Mouse (Mus musculus) layer of hippocampus, postnatal 14 days (tissue): ENCODE measurements around the gene Fmnl2. TPM values are rescaled to one million over a fixed set of nuclear protein-coding genes. Genes with fewer than 3 reads are reported as not detected.
A peak's percentile ranks its signal among the peaks of the same experiment; 100 is the strongest.

Experiments
- DNase-seq, 2 experiments: peaks; one replicate each; pipeline ENCODE4 v3.0.0; 2021 to 2022; ENCODE audit warnings: low spot score in 2 of 2, mixed read lengths in 1 of 2
- total RNA-seq, 2 experiments: library from RNA; stranded (reverse); gene quantifications; 2 replicates each; pipeline ENCODE4 v1.2.3; 2021

Fmnl2 gene
- total RNA-seq, 2 experiments from 2014 or later = 52.5 to 53.8 TPM

DNA sequence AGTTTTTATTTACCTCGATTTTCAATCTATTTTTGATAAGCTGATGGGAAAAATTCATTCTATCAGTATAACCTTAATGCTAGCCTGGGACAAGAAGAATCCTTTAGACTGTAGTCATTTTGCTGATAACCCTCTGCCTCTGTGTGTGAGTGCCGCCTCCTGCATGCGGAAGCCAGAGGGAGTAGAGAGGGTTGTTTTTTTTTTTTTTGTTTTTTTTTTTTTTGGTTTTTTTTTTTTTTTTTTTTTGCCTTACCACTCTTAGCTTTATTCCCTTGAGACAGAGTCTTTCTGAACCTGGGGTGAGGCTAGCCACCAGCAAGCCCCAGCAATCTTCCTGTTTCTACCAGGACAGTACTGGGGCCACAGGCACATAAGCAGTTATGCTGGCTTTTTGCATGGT lies 124.8 kb downstream of the Fmnl2 start:
- no peak for DNase-seq

DNA sequence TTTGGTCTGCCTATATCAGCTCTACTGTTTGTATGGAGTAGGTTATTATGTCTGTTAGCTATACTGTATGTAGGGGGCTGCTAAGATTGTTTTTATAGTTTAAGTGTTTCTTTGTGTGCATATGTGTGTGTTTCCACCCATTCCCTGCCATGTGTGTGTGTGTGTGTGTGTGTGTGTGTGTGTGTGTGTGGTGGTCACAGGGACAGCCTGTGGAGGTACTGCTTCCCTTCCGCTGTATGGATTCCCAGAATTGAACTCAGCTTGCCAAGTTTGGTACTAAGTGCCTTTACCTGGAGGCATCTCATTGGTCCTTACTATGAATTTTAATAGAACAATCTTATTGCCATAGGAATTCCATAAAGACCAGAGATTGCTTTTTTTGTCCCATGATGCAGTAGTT lies 126.9 kb downstream of the Fmnl2 start:
- no peak for DNase-seq

DNA sequence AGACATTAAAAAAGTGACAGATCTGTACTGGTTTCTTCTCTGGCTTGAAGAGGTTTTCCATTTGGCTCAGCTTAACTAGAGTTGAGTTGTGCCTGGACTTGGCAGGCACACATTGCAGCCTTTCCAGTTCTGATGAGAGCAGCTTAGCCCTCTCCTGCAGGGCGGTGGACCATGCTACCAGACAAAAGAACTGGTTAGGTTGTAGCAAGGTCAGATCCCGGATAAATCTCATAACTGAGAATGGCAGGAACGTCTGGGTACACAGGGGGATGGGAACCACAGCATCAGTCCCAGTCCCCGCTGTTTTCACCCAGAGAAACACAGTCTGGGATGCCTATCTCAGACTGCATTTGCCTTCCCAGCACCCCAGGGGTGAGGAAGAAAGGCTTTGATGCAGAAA lies 127.5 kb downstream of the Fmnl2 start:
- peak in 1 of 2 experiments; percentile 60 for DNase-seq

- no peak for DNase-seq
Observed at GRCm38 (mm10) chr2:52986354-52986753, 128.7 kb downstream of the Fmnl2 start.

GRCm38 (mm10) chr2:52987035-52987434 lies 129.4 kb downstream of the Fmnl2 start:
- no peak for DNase-seq

DNA sequence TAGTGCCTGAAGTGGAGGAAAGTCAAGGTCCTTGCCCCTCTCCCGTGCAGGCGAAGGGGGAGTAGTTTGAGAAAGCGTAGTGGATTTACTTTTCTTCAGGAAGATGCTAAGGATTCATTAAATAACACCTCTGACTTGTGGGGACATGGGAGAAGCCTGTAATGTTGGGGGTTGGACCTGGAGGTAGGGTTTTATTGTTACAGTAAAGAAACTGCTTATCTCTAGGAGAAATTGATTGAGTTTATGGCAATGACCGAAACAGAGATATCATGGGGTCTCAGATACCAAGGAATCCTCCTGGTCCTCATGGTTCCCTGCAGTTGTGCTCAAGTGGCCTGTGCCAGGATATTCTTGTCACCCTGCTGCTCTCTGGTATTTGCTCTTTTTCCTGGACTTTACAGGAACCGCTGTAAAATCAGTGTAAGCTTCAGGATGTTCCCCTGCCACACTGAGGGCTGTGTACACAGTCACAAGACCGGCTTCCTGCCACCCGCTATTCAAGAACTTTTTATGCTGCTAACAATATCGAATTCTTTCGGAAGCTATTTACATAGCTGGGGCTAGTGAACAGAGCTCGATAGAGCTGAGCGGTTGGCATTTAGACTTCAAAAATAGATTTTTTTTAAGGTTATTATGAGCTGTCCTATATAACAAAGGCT lies 130.1 kb downstream of the Fmnl2 start:
- no peak for DNase-seq

DNA sequence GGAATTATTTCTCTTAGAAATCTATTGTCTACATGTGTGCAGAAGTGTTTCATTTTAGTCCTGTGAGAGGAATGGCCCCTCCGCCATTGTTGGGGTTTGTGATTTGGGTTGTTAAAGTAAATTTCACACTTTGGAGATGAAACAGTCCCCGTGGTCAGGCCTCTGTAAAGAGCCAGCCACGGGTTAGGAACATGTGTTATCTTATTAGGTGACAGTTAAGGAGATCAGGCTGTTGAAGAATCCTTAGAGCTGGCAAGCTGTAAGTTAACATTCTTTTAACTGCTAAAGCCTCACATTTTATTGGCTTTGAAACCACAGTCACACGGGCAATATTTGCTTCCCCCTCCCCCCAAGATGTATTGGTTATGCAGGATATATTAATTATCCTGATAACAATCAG lies 131.7 kb downstream of the Fmnl2 start:
- DNase-seq = no peak

- no peak for DNase-seq
Observed at GRCm38 (mm10) chr2:52990874-52991687, 133.4 kb downstream of the Fmnl2 start.

DNA sequence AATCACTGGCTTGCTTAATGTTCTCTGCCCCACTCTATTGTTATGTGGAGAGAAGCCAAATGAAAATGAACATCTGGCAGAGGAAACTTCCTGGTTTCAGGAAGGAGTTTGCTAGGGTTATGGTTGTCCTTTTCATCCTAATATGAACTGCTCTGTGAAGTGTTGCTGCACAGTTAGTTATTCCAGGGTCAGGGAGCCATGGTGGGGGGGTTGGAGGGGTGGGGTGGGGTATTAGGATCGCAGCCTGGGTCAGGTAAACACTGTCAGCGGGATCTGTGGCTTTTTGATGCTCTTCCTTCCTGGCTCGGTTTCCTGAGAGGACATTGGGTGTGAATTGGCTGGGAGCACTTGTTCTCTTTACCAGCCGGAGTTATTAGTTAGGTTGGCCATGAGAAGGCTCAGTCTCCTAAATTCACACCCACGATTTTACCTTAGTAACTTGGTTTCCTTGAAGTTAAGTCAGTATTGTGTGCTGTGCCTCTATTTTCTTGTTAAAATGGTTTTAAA lies 134.1 kb downstream of the Fmnl2 start:
- no peak for DNase-seq

GRCm38 (mm10) chr2:52993241-52993640 lies 135.6 kb downstream of the Fmnl2 start:
- DNase-seq = no peak

DNA sequence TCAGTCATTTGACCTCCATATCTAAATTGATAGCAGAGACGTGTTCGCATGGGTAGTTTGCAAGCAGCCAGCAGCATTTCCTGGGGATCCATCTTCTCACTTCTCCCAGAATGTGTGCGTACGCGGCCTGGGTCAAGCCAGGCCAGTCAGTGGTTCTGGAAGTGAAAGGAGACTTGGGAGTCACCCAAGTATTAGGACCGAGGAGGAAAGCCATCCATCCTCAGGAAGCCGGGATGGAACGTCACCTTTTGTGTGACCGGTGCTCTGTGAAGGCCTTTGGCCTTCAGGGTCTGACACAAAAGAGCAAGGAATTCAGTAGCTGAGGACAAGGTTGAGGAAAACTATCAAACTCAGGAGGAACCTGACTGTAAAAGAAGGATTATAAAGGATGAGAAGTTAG lies 136.9 kb downstream of the Fmnl2 start:
- DNase-seq = no peak

DNA sequence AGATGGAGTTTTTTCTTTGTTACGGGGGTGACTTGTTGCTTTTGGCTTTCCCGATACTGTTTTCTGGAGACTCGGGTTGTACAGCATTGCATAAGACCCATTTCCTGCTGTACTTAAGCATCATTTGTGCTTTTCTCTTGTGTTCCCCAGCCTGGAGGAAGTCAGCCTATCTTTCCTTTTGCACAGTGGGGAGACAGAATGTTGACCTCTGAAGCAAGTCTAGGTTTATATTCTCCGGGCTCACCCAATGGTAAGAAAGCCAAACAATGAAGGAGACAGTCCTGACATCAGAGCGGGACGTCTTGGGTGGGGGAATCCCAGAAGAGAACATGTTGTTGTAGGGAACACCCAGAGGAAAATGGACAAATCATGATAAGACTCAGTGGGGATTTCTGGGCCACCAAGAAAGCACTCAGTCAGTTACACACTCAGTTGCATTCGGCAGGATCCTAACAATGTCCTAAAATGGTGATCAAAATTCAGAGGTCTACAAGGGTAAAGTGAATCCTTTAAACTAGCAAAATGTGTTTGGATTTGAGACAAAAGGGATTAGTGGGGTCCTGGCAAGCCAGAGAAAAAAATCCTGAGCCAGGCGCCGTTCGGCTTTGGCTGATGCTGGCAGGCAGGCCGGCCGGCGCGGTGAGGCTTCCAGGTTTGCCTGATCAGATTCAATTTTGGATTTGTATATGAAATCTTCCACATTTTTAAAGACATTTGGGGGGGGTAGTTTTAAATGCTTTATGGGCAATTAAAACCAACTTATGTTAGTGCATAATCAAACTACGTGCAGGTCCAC lies 140.5 kb downstream of the Fmnl2 start:
- DNase-seq = peak in 1 of 2 experiments; percentile 42

- peak in 1 of 2 experiments; percentile 57 for DNase-seq
Observed at GRCm38 (mm10) chr2:52999524-52999969, 141.9 kb downstream of the Fmnl2 start.

DNA sequence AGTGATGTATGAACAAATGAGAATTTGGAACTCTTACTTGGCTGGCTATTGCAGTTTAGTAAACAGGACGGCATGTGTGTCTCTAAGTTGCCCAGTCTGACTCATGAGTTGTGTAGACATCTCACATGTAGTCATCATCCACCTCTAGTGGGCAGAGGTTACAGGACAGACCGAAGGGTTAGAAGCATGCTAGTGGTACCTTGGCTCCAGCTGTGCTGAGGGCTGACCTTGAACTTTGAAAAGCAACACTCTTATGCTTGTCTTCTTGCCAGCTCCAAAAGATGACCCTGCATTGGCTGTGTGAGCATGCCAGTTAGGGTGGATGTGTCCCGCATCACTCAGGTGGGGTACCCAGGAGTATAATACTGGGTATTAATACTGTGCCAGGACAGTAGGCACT lies 142.8 kb downstream of the Fmnl2 start:
- DNase-seq = no peak

GRCm38 (mm10) chr2:53006161-53006560 lies 148.5 kb downstream of the Fmnl2 start:
- DNase-seq = no peak

GRCm38 (mm10) chr2:53007142-53007541 lies 149.5 kb downstream of the Fmnl2 start:
- DNase-seq = peak; percentile 41 to 59

DNA sequence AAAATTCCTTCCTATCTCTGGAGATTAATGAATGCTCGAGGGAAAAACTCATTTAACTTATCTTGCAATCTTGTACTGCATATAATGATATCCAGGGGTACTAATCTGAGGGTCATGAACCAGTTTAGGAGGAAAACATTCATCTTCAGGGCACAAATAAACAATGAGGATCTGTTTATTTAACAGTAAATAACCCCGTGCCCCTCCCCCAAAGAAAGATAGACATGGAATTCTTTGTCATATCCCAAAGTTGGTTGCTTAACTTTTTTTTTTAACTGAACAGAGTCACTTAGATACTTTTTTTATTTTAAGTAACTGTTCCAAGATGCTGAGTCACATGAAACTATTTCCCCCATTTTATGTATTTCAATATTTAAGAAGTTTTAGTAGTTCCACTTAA lies 155.4 kb downstream of the Fmnl2 start:
- DNase-seq = no peak

- DNase-seq = no peak
Observed at GRCm38 (mm10) chr2:53014451-53014850, 156.8 kb downstream of the Fmnl2 start.

DNA sequence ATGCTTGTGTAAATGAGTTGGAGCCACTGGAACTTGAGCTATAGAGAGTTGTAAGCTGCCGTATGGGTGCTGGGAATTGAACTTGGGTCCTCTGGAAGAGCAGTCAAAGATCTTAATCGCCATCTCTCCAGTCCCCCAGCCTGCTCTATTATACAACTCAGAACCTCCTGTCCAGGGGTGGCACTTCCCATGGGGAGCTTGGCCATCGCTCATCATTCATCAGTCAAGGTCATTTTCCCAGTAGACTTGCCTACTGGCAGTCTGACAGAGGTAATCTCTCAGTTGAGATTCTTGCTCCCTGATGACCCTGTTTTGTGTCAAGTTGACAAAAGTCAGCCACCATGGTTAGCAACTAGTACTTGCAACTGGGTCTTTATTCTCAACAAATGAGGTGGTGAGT lies 165.3 kb downstream of the Fmnl2 start:
- no peak for DNase-seq

DNA sequence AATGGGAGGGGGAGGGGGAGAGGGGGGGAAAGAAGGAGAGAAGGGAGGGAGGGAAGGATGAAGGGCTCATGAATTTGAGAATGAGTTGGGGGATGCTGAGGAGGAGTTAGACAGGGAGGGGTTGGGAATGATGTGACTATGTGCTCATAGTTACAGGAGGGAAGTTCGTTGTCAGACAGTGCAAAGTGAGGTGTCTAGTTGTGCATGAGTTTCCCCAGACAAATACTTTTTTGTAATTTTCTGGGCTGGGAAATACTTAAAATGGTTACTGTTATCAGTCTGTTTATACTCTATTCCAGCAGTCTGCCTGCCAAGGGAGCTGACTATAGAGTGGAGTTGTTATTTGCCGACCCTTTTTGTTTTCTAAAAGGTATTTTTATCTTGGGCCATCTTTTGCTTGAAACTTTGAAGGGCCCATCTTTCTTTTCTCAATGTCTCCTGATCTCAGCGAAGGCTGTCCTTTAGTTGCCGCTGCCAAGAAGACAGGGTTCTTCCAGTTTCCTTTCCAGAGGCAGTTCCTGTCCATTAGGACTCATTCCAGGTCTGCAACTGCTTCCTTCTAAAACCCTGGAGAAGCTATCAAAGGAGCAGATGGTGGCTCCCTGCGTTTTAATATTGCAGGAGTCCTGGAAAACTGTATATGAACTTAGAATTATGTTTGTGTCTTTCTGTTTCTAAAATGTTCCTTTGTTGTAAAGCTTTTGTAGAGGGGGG lies 168.6 kb downstream of the Fmnl2 start:
- DNase-seq = no peak

GRCm38 (mm10) chr2:53028868-53029267 lies 171.2 kb downstream of the Fmnl2 start:
- DNase-seq = no peak
